Mouse (Mus musculus) macrophage (primary cell): ENCODE results near the gene Phb. TPM values are rescaled to one million over a fixed set of nuclear protein-coding genes. Genes with fewer than 3 reads are reported as not detected.

Source experiments
- H3K27ac ChIP-seq: fragments of 350-480 bp; formaldehyde crosslinking; 2 replicates; pipeline ENCODE4 v1.9.0; 2021
- H3K36me3 ChIP-seq: fragments of 350-480 bp; formaldehyde crosslinking; 2 replicates; pipeline ENCODE4 v1.9.0; 2021; ENCODE audit errors: inconsistent target
- H3K4me3 ChIP-seq: fragments of 350-480 bp; formaldehyde crosslinking; 2 replicates; pipeline ENCODE4 v1.9.0; 2021; ENCODE audit errors: inconsistent target
- H3K79me2 ChIP-seq: fragments of 350-480 bp; formaldehyde crosslinking; 2 replicates; pipeline ENCODE4 v1.9.0; 2021; ENCODE audit errors: inconsistent target
- WGBS: methylation state at CpG from one replicate; pipeline ENCODE4 v1.1.7; 2026; ENCODE audit warnings: inconsistent platforms; ENCODE audit not compliant: missing documents; 5-methylcytosine and 5-hydroxymethylcytosine counted together
- polyA plus RNA-seq: library from polyadenylated mRNA; stranded (reverse); fragments of 250-400 nt; gene quantifications from 3 replicates; pipeline ENCODE4 v1.2.4, GENCODE M21; 2018; ENCODE audit warnings: inconsistent platforms

The Phb gene
- polyA plus RNA-seq, 1 experiment from 2014 or later: 84.1 TPM

DNA sequence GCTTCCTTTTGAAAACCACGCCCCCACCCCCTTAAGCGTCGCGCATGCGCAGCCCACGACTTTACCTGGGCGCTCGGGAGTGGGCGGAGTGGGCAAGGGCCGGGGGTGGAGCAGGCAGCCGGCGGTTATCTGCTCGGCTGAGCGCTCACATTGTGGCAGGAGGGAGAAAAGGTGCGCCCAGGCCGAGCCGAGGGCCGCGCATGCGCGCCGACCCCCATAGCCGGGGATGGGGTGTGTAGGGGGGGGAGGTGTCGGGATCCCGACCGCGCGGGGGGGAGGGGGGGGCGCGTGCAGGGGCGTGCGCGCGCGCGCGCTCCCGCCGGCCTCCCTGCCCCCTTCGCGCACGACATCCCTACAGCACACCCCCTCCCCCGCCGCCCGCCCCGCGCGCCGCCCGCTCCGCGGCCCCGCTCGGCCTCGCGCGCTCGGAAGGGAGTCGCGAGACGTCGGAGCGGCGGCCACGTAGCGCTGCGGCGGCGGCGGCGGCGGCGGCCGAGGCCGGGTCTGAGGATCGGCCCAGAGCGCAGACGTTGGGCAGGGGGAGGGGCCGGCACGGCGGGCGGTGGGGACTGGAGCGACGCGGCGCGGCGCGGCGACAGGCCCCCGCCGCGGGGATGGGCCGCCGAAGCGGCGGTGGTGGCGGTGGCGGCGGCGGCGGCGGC is 45.9 kb downstream of the Phb start, which contains the start of gene Zfp652:
Gene Zfp652, plus strand, starts transcription at position 111 of the 662 bp plus-strand sequence.
- 0% methylated on average over 44 of the region's 103 CpGs for WGBS
- H3K27ac ChIP-seq: peak within 1 kb of the TSS; percentile 87
- H3K36me3 ChIP-seq: no peaks in the 10 kb centered on the region
- peaks cover 43% of the 10 kb centered on the region for H3K79me2 ChIP-seq
- H3K4me3 ChIP-seq: peak within 1 kb of the TSS; percentile 71

DNA sequence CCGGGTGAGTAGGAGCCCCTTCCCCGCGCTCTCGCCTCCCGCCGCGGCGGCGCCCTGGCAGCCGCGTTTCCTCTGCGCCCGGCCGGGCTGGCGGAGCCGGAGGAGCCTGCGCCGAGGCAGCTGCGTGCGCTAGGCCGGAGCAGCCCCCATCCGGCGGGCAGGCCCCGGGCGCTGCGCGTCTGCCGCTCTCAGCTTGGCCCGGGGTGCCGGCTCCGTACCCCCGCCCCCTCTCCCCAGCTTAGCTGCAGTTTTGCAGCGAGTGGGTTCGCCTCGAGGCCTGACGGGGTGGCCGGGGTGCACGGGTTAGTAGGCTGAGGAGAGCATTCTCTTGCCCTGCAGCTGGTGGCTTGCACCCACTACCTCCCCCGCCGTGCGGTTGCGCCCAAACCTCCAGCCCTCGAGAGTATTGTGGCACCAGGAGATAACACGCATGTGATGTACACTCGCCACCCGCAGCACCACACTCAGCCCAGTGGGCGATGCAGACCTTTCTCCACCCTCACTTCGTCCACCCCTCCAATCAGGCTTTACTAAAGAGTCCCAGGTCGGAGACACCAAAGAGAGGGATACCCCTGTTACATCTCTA is 46.6 kb downstream of the Phb start:
- H3K27ac ChIP-seq: peak overlapping the region; percentile 73
- H3K79me2 ChIP-seq: peaks cover 49% of the 10 kb centered on the region
- H3K4me3 ChIP-seq: peak overlapping the region; percentile 71
- under 1% methylated on average over 46 of the region's 49 CpGs for WGBS
- H3K36me3 ChIP-seq: no peaks in the 10 kb centered on the region

DNA sequence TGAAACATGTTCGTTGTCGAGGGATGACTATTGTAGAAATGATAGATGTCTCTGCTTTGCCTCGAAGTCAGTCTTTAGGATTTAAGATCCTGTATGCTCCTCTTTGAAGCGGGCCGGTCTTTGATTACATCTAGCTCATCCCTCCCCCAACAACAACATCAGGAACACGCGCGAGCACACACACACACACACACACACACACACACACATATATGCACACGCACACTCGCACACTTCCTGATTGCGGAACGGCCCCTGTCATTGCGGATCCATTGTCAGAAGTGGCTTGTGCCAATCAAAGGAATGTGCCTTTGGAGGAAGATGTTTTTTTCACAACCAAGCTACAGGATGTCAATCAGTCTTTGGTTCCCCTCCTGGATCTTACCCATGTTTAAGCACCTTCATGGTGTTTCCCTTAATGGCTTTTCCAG is 47.1 kb downstream of the Phb start:
- H3K36me3 ChIP-seq: no peaks in the 10 kb centered on the region
- peaks cover 54% of the 10 kb centered on the region for H3K79me2 ChIP-seq
- H3K4me3 ChIP-seq: peak overlapping the region; percentile 71
- peak overlapping the region; percentile 73 for H3K27ac ChIP-seq
- 2% methylated on average over 13 of the region's 13 CpGs for WGBS

DNA sequence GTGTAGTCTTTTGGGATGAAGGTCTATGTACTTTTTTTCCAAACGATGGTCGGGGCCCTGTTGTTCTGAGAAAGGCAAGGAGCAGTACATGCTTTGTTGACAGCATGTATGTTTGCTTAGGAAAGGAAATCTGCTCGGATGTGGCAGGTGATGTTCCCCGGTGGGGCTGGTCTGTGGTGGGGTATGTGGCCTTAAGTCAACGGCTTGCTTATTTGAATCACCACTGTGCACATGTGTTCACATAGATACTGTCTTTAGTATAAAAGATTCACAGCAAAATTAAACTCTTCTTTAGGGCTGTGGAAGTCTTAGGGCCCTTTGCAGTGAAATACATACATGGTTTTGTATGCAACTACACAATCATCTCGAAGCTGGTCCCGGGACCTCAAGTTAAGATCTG is 47.7 kb downstream of the Phb start:
- H3K27ac ChIP-seq: peak overlapping the region; percentile 73; the same call in 1 of the 2 replicates
- H3K4me3 ChIP-seq: peak overlapping the region; percentile 71
- H3K79me2 ChIP-seq: peaks cover 60% of the 10 kb centered on the region
- H3K36me3 ChIP-seq: no peaks in the 10 kb centered on the region
- 3% methylated on average over 7 of the region's 7 CpGs for WGBS

DNA sequence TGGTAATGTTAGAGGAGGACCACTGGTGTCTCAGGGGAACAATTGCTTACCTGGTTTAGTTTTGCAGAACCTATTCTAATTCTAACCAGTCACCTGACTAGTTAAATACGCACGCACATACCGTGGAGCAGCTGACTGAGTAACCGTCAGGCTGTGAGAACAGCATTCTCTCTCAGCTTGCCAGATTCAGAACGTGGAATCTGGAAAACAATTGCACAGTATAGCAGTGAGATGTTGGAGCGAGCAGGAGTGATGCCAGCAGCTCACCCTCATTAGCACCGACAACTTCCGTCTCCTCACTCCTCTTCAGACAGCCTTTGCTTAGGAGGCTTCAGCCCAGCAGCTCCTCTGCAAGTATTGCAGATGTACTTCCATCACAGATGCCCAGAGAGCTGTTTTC is 49.4 kb downstream of the Phb start:
- no peaks in the 10 kb centered on the region for H3K36me3 ChIP-seq
- H3K27ac ChIP-seq: no peak overlapping the region
- H3K4me3 ChIP-seq: no peak overlapping the region
- 93% methylated on average over 8 of the region's 8 CpGs for WGBS
- peaks cover 77% of the 10 kb centered on the region for H3K79me2 ChIP-seq

DNA sequence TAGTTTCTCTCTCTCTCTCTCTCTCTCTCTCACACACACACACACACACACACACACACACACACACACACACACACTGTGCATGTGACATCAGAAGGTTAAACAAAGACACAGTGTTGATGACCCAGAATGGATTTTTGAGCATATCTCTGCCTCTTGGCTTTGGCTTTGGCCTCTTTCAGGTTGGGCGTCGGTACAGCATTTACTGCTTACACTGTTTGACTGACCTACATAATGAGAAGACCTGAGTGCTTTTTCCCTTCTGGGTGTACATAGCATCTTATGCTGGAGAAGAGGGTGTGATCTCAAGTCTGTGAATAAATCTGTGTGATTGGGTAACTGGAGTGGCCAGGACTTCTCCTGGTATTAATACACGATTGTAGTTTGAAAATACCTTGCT is 52.6 kb downstream of the Phb start:
- Histone ChIP-seq H3K79me2 (peaks cover 100% of the 10 kb centered on the region), H3K36me3 (no peaks in the 10 kb centered on the region), H3K4me3 (no peak overlapping the region), H3K27ac (no peak overlapping the region)
- 86% methylated on average over 3 of the region's 3 CpGs for WGBS

DNA sequence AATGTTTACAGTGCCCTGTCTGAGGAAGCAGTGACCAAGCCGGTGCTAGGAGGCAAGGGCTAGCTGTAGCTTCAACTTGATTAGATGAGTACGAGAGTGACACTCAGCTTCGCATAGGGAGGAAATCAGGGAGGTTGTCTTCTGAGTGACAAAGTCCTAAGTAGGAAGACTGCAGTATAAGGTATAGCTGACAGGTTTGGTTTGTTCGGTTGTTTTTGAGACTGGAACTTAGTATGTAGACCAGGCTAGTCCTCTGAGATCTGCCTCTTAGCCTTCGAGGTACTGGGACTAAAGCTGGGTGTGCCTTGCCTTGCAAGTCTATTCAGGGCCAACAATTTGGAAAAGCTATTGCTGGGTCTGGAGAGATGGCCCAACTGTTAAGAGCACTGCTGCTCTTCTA is 56.5 kb downstream of the Phb start, which contains the start of gene B130006D01Rik:
Gene B130006D01Rik, plus strand, starts transcription at position 301 of the 400 bp plus-strand sequence.
- no peak within 1 kb of the TSS for H3K4me3 ChIP-seq
- H3K36me3 ChIP-seq: no peaks in the 10 kb centered on the region
- 97% methylated on average over 5 of the region's 5 CpGs for WGBS
- peaks cover 100% of the 10 kb centered on the region for H3K79me2 ChIP-seq
- no peak within 1 kb of the TSS for H3K27ac ChIP-seq

DNA sequence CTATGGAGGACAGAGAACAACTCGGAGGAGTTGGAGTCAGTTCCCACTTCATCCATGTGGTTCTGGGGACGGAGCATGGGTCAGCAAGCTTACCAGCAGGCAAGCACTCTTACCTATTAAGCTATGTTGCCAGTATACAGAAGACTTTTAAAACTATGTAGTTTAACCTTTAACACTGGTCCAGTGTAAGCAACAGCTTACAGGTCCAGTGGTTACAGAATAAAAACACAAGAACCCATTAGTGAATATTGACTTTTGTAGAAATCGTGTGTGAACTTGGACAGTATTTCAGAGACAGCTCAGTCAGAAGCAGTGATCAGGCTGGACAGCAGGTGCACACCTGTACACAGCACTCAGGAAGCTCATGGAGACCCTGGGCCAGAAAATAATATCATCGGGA is 57.7 kb downstream of the Phb start:
- Histone ChIP-seq H3K4me3 (no peak overlapping the region), H3K79me2 (peaks cover 100% of the 10 kb centered on the region), H3K27ac (no peak overlapping the region), H3K36me3 (no peaks in the 10 kb centered on the region)
- 98% methylated on average over 4 of the region's 4 CpGs for WGBS

DNA sequence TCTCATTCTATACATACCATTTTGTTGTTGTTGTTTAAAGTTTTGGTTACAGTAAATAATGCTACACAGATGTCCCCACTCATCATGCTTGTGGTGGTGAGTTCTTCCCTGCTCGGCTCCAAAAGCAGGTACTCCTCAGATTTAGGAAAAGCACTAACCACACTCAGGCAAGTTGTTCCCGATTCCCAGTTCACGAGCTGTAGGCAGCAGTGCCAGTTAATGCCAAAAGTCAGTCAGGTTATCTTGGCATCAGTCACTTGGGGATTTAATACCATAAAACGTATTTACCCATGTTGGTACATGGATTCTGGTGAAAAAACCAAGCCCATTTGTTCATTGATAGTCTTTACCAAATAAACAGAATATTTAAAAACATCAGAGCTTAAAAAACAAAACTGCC is 59.4 kb downstream of the Phb start:
- Histone ChIP-seq H3K27ac (no peak overlapping the region), H3K4me3 (no peak overlapping the region), H3K79me2 (peaks cover 100% of the 10 kb centered on the region), H3K36me3 (no peaks in the 10 kb centered on the region)
- 97% methylated on average over 4 of the region's 4 CpGs for WGBS

DNA sequence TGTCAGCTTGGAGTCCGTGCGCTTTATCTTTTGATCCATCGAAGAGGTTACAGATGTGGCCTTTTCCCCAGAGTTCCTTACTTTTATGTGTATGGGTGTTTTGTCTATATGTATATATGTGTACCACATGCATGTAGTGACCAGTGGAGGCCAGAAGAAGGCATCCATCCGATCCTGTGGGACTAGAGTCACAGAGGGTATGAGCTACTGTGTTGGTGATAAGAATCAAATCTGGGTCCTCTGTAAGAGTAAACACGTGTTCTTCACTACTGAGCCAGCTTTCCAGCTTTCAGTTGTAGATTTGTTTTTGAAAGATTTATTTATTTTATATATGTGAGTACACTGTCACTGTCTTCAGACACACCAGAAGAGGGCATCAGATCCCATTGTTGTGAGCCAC is 61.2 kb downstream of the Phb start:
- H3K4me3 ChIP-seq: no peak overlapping the region
- WGBS: 96% methylated on average over 5 of the region's 5 CpGs
- peaks cover 100% of the 10 kb centered on the region for H3K79me2 ChIP-seq
- H3K27ac ChIP-seq: no peak overlapping the region
- no peaks in the 10 kb centered on the region for H3K36me3 ChIP-seq

DNA sequence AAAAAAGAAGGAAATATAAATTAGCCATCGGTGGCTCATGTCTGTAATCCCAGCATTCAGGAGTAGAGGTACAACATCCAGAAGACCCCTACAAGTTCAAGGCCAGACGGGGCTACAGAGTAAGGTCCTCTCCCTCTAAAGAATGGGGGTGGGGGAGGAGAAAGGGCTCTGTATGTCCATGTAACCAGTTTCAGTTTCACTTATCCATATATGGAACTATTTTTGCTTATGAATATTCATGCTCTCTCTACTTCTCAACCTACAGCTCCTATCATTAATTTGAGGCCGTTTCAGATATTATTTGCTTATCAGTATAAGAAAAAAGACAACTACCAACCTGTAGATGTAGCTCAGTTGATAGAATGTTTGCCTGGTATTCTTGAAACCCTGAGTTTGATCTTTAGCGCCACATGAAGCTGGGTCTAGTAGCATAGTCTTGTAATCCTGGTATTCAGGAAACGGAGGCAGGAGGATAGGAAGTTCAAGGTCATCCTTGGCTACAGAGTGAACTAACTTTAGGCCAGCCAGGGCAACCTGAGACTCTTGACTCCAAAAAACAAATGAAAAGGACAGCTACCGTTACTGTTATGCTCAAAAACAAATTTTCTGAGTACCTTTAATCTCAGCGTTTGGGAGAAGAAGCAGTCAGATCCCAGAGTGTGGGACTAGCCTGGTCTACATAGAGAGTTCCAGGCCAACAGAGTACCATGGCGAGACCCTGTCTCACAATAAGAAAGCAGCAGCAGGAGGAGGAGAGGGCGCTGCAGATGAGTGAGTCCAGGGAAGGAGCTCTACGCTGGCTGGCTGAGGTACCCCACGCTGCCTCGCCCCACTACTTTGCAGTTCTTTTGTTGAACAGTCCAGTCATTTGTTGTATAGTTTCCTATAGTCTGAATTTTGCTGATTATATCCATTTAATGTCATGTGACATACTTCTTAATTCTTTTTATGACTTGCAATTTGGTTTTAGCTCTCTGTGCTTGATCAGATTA is 62.5 kb downstream of the Phb start:
- Histone ChIP-seq H3K79me2 (peaks cover 100% of the 10 kb centered on the region), H3K36me3 (no peaks in the 10 kb centered on the region), H3K4me3 (peak overlapping the region; percentile 15; the same call in 1 of the 2 replicates), H3K27ac (peak overlapping the region; percentile 4; the same call in 1 of the 2 replicates)
- WGBS: 64% methylated on average over 12 of the region's 12 CpGs

Other genes starting within 250 kb of the Phb start
- gene Nxph3, start 152.4 kb upstream of the Phb start, polyA plus RNA-seq: not detected in 3 replicates
- gene Ngfr, start 79.2 kb upstream of the Phb start, polyA plus RNA-seq: 0.20 to 0.25 TPM in 2 of 3 replicates, not detected in the other
- gene Zfp652, start 45.7 kb downstream of the Phb start, polyA plus RNA-seq: 17.9 to 26.2 TPM (median 25.2 TPM) in 3 replicates
- 0.11 to 0.15 TPM (median 0.11 TPM) in 3 replicates for gene B130006D01Rik, start 56.6 kb downstream of the Phb start, polyA plus RNA-seq
- gene Phospho1, start 157.5 kb downstream of the Phb start, polyA plus RNA-seq: 6.3 to 10.9 TPM (median 7.8 TPM) in 3 replicates
- 226 to 415 TPM (median 244 TPM) in 3 replicates for gene Gngt2, start 170.3 kb downstream of the Phb start, polyA plus RNA-seq
- 22.4 to 35.6 TPM (median 30.2 TPM) in 3 replicates for gene Abi3, start 175.5 kb downstream of the Phb start, polyA plus RNA-seq
- gene B4galnt2, start 247.9 kb downstream of the Phb start, polyA plus RNA-seq: 0.19 to 0.55 TPM (median 0.33 TPM) in 3 replicates